Mouse (Mus musculus) hindbrain, embryonic 14.5 days (tissue): ENCODE data around the gene Mmgt2. TPM values are rescaled to one million over a fixed set of nuclear protein-coding genes. Genes with fewer than 3 reads are reported as not detected.

Experiments
- ATAC-seq: fragments of 200-750 bp; cut with Nextera tagmentation; 2 replicates; pipeline ENCODE4 v1.8.0; 2017; ENCODE audit warnings: moderate number of reproducible peaks, mild to moderate bottlenecking, moderate TSS enrichment, moderate library complexity; ENCODE audit not compliant: low FRiP score
- DNase-seq: peaks from one replicate; pipeline ENCODE4 v3.0.0-alpha.2; 2015; ENCODE audit warnings: low spot score
- H3K27ac ChIP-seq: fragments of 300-500 bp; sonication (generic); 2 replicates; pipeline ENCODE4 v1.5.1; 2014; ENCODE audit warnings: mild to moderate bottlenecking, moderate library complexity
- H3K27me3 ChIP-seq: fragments of 300-500 bp; sonication (generic); 2 replicates; pipeline ENCODE4 v1.6.1; 2014; ENCODE audit warnings: mild to moderate bottlenecking, low read length, mixed read lengths; ENCODE audit not compliant: control insufficient read depth, insufficient read depth
- H3K36me3 ChIP-seq: fragments of 300-500 bp; sonication (generic); replicated peaks from 2 replicates; pipeline ENCODE4 v1.6.1; 2014; ENCODE audit not compliant: control insufficient read depth, insufficient read depth
- H3K4me1 ChIP-seq: fragments of 300-500 bp; sonication (generic); replicated peaks from 2 replicates; pipeline ENCODE4 v1.6.1; 2014; ENCODE audit warnings: antibody characterized with exemption, low read length, mixed read lengths; ENCODE audit not compliant: control insufficient read depth, insufficient read depth
- H3K4me2 ChIP-seq: fragments of 300-500 bp; sonication (generic); replicated peaks from 2 replicates; pipeline ENCODE4 v1.6.1; 2014; ENCODE audit warnings: mild to moderate bottlenecking, moderate library complexity
- H3K4me3 ChIP-seq: fragments of 300-500 bp; sonication (generic); replicated peaks from 2 replicates; pipeline ENCODE4 v1.5.1; 2014; ENCODE audit warnings: mild to moderate bottlenecking, low read length
- H3K9ac ChIP-seq: fragments of 300-500 bp; sonication (generic); 2 replicates; pipeline ENCODE4 v1.6.1; 2014
- H3K9me3 ChIP-seq: fragments of 300-500 bp; sonication (generic); 2 replicates; pipeline ENCODE4 v1.6.1; 2016; ENCODE audit warnings: low read length; ENCODE audit not compliant: control insufficient read depth
- whole genome bisulfite sequencing: fragments of 180-500 bp; shearing (Covaris S2); extraction: QIAGEN DNeasy Blood & Tissue Kit; methylation state at CpG from one replicate; pipeline ENCODE4 v1.1.7; 2014; 5-methylcytosine and 5-hydroxymethylcytosine counted together
- polyA plus RNA-seq: library from polyadenylated mRNA; unstranded; fragments of >200 nt; fragmentation: Nextera tagmentation; extraction: Ambion mirVana; gene quantifications from 2 replicates; pipeline ENCODE4 v1.2.1, GENCODE M21; 2014

Mmgt2 gene
- polyA plus RNA-seq, 1 experiment from 2014 or later = 33.4 TPM

GRCm38 (mm10) chr11:62635406-62635805, 13.1 kb upstream of the Mmgt2 start:
- Histone ChIP-seq H3K9me3 (no peaks in the 10 kb centered on the region), H3K4me1 (peaks cover 18% of the 10 kb centered on the region), H3K9ac (no peak overlapping the region), H3K4me3 (no peak overlapping the region), H3K36me3 (no peaks in the 10 kb centered on the region), H3K27ac (no peak overlapping the region), H3K27me3 (no peaks in the 10 kb centered on the region), H3K4me2 (no peak overlapping the region)
- 84% methylated on average over 3 of the region's 3 CpGs for WGBS
- DNase-seq (no peak), ATAC-seq (no peak)

- Histone ChIP-seq H3K4me3 (no peak overlapping the region), H3K27me3 (no peaks in the 10 kb centered on the region), H3K9ac (no peak overlapping the region), H3K4me2 (no peak overlapping the region), H3K4me1 (peaks cover 9% of the 10 kb centered on the region), H3K27ac (no peak overlapping the region), H3K9me3 (no peaks in the 10 kb centered on the region), H3K36me3 (no peaks in the 10 kb centered on the region)
- DNase-seq = no peak
- ATAC-seq = no peak
- WGBS = 56% methylated on average over 11 of the region's 11 CpGs
Measured at GRCm38 (mm10) chr11:62636105-62636839, 12.2 kb upstream of the Mmgt2 start.

- DNase-seq (no peak), ATAC-seq (no peak)
- no peak overlapping the region for H3K27ac ChIP-seq
- H3K4me1 ChIP-seq = peaks cover 4% of the 10 kb centered on the region; the same call in 1 of the 2 replicates
- no peak overlapping the region for H3K9ac ChIP-seq
- WGBS = 87% methylated on average over 3 of the region's 3 CpGs
- H3K36me3 ChIP-seq = no peaks in the 10 kb centered on the region
- no peak overlapping the region for H3K4me2 ChIP-seq
- H3K27me3 ChIP-seq = no peaks in the 10 kb centered on the region
- no peak overlapping the region for H3K4me3 ChIP-seq
- H3K9me3 ChIP-seq = no peaks in the 10 kb centered on the region
Measured at GRCm38 (mm10) chr11:62636840-62637221, 11.6 kb upstream of the Mmgt2 start.

GRCm38 (mm10) chr11:62637401-62637800, 11.1 kb upstream of the Mmgt2 start:
- no peak for ATAC-seq
- H3K4me1 ChIP-seq = peaks cover 4% of the 10 kb centered on the region; the same call in 1 of the 2 replicates
- no peaks in the 10 kb centered on the region for H3K9me3 ChIP-seq
- no peak overlapping the region for H3K4me2 ChIP-seq
- DNase-seq = no peak
- no peak overlapping the region for H3K27ac ChIP-seq
- H3K36me3 ChIP-seq = no peaks in the 10 kb centered on the region
- H3K27me3 ChIP-seq = no peaks in the 10 kb centered on the region
- 74% methylated on average over 5 of the region's 5 CpGs for WGBS
- no peak overlapping the region for H3K9ac ChIP-seq
- H3K4me3 ChIP-seq = no peak overlapping the region

- no peaks in the 10 kb centered on the region for H3K36me3 ChIP-seq
- WGBS = 88% methylated on average over 6 of the region's 6 CpGs
- H3K27ac ChIP-seq = no peak overlapping the region
- no peaks in the 10 kb centered on the region for H3K27me3 ChIP-seq
- DNase-seq (no peak), ATAC-seq (no peak)
- H3K9me3 ChIP-seq = no peaks in the 10 kb centered on the region
- no peak overlapping the region for H3K4me2 ChIP-seq
- no peak overlapping the region for H3K9ac ChIP-seq
- H3K4me3 ChIP-seq = no peak overlapping the region
- H3K4me1 ChIP-seq = peaks cover 4% of the 10 kb centered on the region; the same call in 1 of the 2 replicates
Measured at GRCm38 (mm10) chr11:62637806-62638205, 10.7 kb upstream of the Mmgt2 start.

- Histone ChIP-seq H3K27me3 (no peaks in the 10 kb centered on the region), H3K27ac (no peak overlapping the region), H3K9ac (no peak overlapping the region), H3K9me3 (no peaks in the 10 kb centered on the region), H3K36me3 (no peaks in the 10 kb centered on the region), H3K4me1 (peaks cover 10% of the 10 kb centered on the region; the same call in 1 of the 2 replicates), H3K4me2 (no peak overlapping the region), H3K4me3 (no peak overlapping the region)
- WGBS = 95% methylated on average over 4 of the region's 4 CpGs
- no peak for ATAC-seq
- DNase-seq = no peak
Measured at GRCm38 (mm10) chr11:62638402-62638801, 10.1 kb upstream of the Mmgt2 start.

GRCm38 (mm10) chr11:62640378-62640777, 8.1 kb upstream of the Mmgt2 start:
- 61% methylated on average over 3 of the region's 3 CpGs for WGBS
- Histone ChIP-seq H3K9me3 (no peaks in the 10 kb centered on the region), H3K27ac (no peak overlapping the region)

GRCm38 (mm10) chr11:62642023-62642844, 6.2 kb upstream of the Mmgt2 start:
- Histone ChIP-seq H3K9me3 (no peaks in the 10 kb centered on the region), H3K36me3 (no peaks in the 10 kb centered on the region), H3K9ac (no peak overlapping the region), H3K4me1 (peaks cover 37% of the 10 kb centered on the region), H3K4me2 (no peak overlapping the region), H3K4me3 (no peak overlapping the region), H3K27me3 (no peaks in the 10 kb centered on the region), H3K27ac (no peak overlapping the region)
- ATAC-seq (no peak), DNase-seq (no peak)
- 56% methylated on average over 11 of the region's 11 CpGs for WGBS

More at GRCm38 (mm10) chr11:62640378-62640777, 8.1 kb upstream of the Mmgt2 start:
- H3K4me1 ChIP-seq = peaks cover 23% of the 10 kb centered on the region
- H3K27me3 ChIP-seq = no peaks in the 10 kb centered on the region
- ATAC-seq = no peak
- no peak overlapping the region for H3K4me3 ChIP-seq
- H3K36me3 ChIP-seq = no peaks in the 10 kb centered on the region
- DNase-seq = no peak
- no peak overlapping the region for H3K4me2 ChIP-seq
- H3K9ac ChIP-seq = no peak overlapping the region

GRCm38 (mm10) chr11:62643011-62643631, 5.3 kb upstream of the Mmgt2 start:
- no peaks in the 10 kb centered on the region for H3K36me3 ChIP-seq
- DNase-seq = peak; percentile 61
- 66% methylated on average over 8 of the region's 8 CpGs for WGBS
- H3K27ac ChIP-seq = 0 out of 2 replicates have a peak overlapping the region, but pooled peaks have one; percentile 57
- H3K9me3 ChIP-seq = no peaks in the 10 kb centered on the region
- no peak overlapping the region for H3K4me2 ChIP-seq
- ATAC-seq = no peak
- H3K27me3 ChIP-seq = no peaks in the 10 kb centered on the region
- H3K4me1 ChIP-seq = peaks cover 44% of the 10 kb centered on the region
- H3K4me3 ChIP-seq = no peak overlapping the region
- H3K9ac ChIP-seq = peak overlapping the region; percentile 19; the same call in 1 of the 2 replicates
